Mouse (Mus musculus) olfactory bulb, adult 2 months (tissue): ENCODE data around the gene Tcf7l2.

Experiments used
- CTCF ChIP-seq: fragments of 200-500 bp; IDR thresholded peaks from 2 replicates; pipeline ENCODE4 v1.5.1; 2012; ENCODE audit warnings: low read depth, mild to moderate bottlenecking, low read length, moderate library complexity; ENCODE audit not compliant: insufficient read depth
- POLR2A ChIP-seq: fragments of 200-500 bp; IDR thresholded peaks from 2 replicates; pipeline ENCODE4 v1.6.1; 2012; ENCODE audit warnings: mild to moderate bottlenecking, low read depth, low read length, moderate library complexity; ENCODE audit not compliant: insufficient read depth

DNA sequence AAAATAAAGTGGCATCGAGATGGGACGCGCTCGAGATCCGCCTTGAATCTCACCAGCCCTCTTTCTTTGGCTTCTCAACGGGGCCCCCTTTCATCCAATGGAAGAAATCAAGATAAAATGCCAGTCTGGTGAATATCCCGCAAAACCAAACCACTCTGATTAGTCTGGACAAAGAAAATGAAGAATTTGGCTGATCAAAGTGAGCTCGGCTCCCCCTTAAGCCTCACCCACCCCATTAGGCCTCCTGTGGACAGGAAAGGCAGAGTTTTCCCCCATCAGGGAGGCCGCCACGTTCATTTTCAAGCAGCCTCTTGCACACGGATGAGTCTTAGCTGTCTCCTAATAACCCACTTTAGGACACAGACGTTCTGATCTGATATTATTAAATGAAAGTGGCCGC lies 47.0 kb upstream of the Tcf7l2 start:
- TF ChIP-seq CTCF (no peak), POLR2A (no peak)
